Mouse (Mus musculus): ENCODE measurements at regions not wholly inside any gene's neighbourhood (a gene's known extent, or its start where the extent isn't known, plus 50 kb on each side); places are given as distances from the start of the nearest gene placed in this dataset.

DNA sequence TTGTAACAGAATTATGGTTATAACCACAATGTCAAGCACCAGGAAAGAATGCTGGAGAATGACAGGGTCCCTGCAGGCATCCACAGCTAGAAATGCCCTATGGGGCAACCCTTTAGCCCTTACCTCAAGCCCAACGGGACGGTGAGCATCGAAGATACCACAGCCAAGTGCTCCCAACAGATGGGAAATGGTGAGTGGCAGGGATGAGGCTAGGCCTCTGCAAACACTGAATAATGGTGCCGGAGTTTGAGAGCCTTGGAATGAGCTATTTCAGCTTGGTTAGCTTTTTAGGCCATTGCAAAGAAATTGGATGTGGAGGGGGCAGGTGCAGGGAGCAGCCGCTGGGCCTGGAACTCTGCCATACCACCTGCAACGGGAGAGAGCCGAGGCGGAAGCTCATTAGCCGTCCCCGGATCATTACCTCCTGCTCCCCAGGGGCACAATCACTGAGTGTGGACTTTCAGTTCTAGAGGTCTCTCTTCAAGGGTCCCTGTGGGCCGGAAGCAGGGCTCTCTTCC lies 117.9 kb downstream of the Usp31 start:
- peak; percentile 9 for DNase-seq (ENCODE audit: low spot score)

DNA sequence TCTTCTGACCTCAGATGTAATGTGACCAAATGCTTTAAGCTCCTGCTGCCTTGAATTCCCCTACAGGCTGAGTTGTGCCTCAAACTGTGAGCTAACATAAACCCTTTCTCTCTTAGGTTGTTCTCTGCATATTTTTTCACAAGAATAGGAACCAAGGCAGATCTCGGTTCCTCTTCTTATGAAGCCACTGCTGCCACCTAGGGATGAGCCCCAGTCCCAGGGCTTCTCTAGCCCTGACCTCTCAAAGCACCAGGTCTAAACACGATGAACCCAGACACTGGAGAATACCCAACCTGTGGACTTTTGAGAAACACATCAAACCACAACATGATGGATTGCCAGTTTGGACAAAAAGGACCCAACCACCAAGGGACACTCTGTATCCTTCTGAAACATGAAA lies 119.3 kb downstream of the Usp31 start:
- no peak for DNase-seq (ENCODE audit: low spot score)

DNA sequence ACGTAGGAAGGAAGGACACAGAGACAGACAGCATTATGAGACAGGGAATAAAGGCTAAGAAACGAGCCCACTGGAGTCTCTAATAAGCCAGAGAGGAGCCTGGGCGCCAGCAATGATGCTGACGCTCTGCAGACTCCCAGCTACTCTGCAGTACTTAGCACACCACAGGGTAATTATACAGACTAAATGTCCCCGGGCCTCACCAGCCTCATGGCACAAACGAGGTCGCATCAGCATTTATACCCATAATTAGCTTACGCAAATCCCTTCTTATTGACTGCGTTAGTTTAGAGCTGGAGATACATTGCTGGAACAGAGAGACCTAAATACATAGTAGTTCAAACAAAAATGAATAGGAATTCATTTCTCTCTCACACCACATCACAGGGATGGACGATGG lies 121.3 kb downstream of the Usp31 start:
- no peak for DNase-seq (ENCODE audit: low spot score)

DNA sequence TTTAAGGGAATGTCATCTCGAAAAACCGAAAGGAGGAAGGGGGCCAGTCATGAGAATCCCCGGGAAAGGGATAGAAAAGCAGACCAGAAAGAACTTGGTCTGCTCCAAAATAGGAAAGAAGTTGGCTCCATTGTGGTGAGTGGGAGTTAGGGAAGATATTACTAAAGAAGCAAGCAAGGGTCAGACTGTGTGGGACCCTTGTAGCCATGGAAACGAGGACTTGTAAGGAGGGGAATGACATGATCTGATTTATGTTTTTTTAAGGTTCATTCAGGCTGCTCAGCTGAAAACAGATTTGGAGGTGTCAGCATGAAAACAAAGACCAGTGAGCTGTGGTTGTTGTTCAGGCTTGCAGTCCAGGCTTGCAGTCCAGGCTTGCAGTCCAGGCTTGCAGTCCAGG lies 127.6 kb downstream of the Usp31 start:
- no peak for DNase-seq (ENCODE audit: low spot score)

DNA sequence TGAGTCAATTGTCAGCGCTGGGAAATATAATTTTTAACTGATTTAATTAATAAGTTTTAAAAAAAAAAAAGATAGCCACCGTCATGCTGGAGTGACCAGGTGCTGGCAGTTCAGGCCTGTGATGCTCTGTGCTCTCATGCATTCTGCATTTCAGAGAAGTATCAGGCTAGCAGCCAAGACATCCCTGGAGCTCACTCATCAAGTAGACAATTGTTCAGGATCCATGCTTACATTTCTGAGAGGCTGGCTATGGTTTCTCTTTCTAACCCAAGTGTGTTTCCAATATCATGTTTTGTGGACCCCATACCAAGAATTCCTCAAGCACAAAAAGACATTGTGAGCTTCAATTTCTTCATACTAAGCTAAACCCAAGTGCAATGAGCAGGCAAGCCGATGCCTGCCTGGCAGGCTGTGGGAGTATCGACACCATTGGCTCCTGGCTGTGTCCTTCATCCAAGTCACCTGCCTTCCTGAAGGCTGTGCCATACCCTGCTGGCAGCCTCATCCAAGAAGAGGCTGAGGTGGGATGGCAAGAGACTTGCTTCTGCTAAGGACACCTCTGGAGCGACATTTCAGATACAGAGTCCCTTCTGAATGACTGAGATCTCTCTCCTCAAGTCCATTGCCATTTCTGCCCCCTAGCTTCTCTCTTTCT lies 134.2 kb downstream of the Usp31 start:
- no peak for DNase-seq (ENCODE audit: low spot score)

DNA sequence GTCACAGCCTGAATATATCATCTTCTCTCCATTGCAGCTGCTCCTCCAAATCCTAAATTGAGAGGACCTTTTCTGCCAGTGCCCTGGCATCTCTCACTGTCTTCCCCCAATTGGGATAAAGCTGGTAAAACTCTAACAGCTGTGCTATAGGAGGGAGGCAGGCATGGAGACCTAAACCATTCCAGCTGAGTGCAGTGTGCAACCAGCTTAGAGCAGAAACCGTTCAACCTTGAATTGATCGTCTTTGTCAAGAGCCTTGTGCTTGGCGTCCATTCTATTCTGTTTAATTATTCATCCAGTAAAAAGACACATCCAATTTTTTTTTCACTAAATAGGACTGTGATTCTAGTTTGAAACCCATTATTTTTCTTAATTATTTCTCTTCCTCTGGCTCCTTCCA lies 135.3 kb downstream of the Usp31 start:
- no peak for DNase-seq (ENCODE audit: low spot score)

DNA sequence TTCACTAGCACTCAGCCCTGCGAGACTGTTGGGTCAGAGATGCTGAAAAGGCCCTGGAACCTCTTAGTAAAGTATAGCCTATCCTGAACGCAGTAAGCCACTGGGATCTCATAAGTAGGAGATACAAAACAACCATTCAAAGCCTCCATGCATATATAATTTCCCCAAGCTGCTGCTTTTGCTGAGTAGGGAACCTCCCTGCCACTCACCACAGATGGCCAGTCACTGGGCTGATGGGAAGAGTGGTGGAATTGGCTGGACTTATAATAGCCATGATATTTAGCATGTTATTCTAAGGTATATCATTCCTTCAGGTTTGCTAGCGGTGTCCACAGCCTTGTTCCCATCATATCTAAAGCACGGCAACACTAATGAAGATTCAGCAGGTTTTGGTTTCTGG lies 135.8 kb downstream of the Usp31 start:
- no peak for DNase-seq (ENCODE audit: low spot score)

DNA sequence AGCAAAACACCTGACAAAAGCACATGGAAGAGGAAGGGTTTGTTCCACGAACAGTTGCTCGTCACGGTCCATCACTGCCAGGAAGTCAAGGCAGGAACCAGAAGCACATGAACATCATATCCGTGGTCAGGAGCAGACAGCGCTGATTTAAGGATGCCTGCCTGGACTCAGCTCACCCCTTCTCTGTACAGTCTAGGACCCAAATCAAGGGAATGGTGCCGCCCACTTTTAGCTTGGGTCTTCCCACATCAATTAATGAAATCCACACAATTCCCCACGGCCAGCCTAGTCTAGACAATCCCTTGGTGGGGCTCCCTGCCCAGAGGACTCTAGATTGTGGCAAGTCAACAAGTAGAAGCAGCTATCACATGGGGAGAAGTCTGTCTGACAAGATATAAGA lies 137.8 kb downstream of the Usp31 start:
- DNase-seq (ENCODE audit: low spot score): no peak

DNA sequence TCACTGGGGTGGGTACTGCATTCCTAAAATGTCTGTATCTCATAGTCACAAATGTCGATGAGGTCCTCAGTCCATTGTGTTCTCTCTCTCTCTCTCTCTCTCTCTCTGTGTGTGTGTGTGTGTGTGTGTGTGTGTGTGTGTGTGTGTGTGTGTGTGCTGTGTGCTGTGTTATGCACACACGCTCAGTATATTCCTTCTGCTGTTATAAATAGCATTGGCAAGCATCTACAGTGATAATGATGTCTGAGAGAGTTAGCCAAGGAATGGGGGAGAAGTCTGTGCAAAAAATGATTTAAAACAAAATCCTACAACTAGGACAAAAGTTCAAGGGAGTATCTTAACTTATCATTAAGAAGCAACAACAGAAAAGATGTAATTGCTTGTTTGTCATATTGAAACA lies 139.0 kb downstream of the Usp31 start:
- DNase-seq (ENCODE audit: low spot score): no peak

DNA sequence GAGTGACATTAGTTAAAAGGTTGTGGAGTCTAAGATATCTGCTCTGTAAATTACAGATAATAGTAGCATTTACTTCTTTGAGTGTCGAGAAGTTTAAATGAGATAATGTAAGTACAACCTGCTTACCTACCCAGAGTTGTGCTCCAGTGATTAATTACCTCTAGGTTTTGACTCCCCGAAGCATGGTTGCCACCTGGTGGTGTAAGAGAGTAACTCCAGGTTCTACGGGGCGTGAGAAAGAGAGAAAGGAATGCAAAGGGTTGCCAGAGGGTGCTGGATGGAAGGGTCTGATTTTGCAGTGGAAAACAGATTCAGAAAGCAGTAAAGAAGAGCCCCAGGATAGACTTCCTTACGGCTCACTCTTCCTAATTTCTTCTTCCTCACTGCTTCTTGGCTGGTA lies 143.5 kb downstream of the Usp31 start:
- peak; percentile 48 for DNase-seq (ENCODE audit: low spot score)

DNA sequence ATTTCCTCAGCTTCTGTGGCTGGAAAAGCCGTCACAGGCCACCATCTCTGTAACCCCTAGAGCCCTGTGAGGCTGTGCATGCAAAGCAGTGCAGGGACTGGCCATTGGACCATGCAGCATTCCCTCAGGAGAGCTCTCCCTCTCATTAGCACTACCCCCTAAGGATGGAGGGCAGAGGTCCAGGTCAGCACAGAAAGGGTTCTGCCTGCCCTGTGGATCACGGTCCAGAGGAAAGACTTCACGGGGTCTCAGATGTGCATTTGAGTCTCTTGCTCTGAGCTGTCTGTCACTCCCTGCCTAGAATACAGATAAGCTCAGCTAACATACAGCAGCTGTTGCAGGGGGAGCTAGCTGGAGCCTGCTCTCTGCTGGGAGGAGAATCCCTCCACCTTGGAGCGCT lies 151.6 kb downstream of the Usp31 start:
- no peak for DNase-seq (ENCODE audit: low spot score)
